Mouse (Mus musculus): ENCODE data around the gene Cxcl15. TPM values are rescaled to one million over a fixed set of nuclear protein-coding genes. Genes with fewer than 3 reads are reported as not detected.

Cxcl15 gene
- polyA plus RNA-seq, 1 experiment from 2014 or later, result 0.06 TPM

Small RNA genes within 50 kb of the gene (microRNA-seq; reads per million reads assigned to microRNA genes)
- gene Gm24322, result not detected

Other genes starting within 250 kb of the Cxcl15 start
- gene 5830473C10Rik, start 233.4 kb upstream of the Cxcl15 start, polyA plus RNA-seq (2015; fragmentation: Nextera tagmentation; extraction: Ambion mirVana), result 0.09 and 0.14 TPM in 2 replicates
- gene Rassf6, start 153.9 kb upstream of the Cxcl15 start, polyA plus RNA-seq (2015; fragmentation: Nextera tagmentation; extraction: Ambion mirVana), result 10.9 and 12.1 TPM in 2 replicates
- not detected in 2 replicates for gene Cxcl5, start 35.2 kb upstream of the Cxcl15 start, polyA plus RNA-seq (2015; fragmentation: Nextera tagmentation; extraction: Ambion mirVana)
- gene Ppbp, start 26.0 kb upstream of the Cxcl15 start, polyA plus RNA-seq (2015; fragmentation: Nextera tagmentation; extraction: Ambion mirVana), result 1.8 and 3.0 TPM in 2 replicates
- 37.4 and 38.0 TPM in 2 replicates for gene Pf4, start 22.1 kb upstream of the Cxcl15 start, polyA plus RNA-seq (2015; fragmentation: Nextera tagmentation; extraction: Ambion mirVana)
- gene Cxcl3, start 8.4 kb upstream of the Cxcl15 start, polyA plus RNA-seq (2015; fragmentation: Nextera tagmentation; extraction: Ambion mirVana), result not detected in 2 replicates
- 0.65 and 0.77 TPM in 2 replicates for gene Cxcl1, start 96.7 kb downstream of the Cxcl15 start, polyA plus RNA-seq (2015; fragmentation: Nextera tagmentation; extraction: Ambion mirVana)
- not detected in 2 replicates for gene Cxcl2, start 109.3 kb downstream of the Cxcl15 start, polyA plus RNA-seq (2015; fragmentation: Nextera tagmentation; extraction: Ambion mirVana)
- 47.1 and 61.2 TPM in 2 replicates for gene Mthfd2l, start 136.6 kb downstream of the Cxcl15 start, polyA plus RNA-seq (2015; fragmentation: Nextera tagmentation; extraction: Ambion mirVana)
- gene Epgn, start 232.9 kb downstream of the Cxcl15 start, polyA plus RNA-seq (2015; fragmentation: Nextera tagmentation; extraction: Ambion mirVana), result not detected in 2 replicates

Measured in kidney, embryonic 15.5 days (tissue).